Mouse (Mus musculus): Measurements from ENCODE around the gene Glis1. TPM values are rescaled to one million over a fixed set of nuclear protein-coding genes. Genes with fewer than 3 reads are reported as not detected.
A peak's percentile ranks its signal among the peaks of the same experiment; 100 is the strongest.

Gene Glis1
- 5.9 and 8.9 TPM in 2 replicates for polyA plus RNA-seq (2016; fragmentation: Nextera tagmentation; extraction: Ambion mirVana)

GRCm38 (mm10) chr4:107434356-107435237, at the start of gene Glis1:
Gene Glis1 (plus strand): TSS chr4:107434591.
- WGBS = 1% methylated on average over 89 of the region's 112 CpGs

GRCm38 (mm10) chr4:107387038-107387437, 47.4 kb upstream of the Glis1 start:
- H3K27ac ChIP-seq = no peak overlapping the region
- over 99% methylated on average over 4 of the region's 4 CpGs for WGBS
- H3K4me1 ChIP-seq = no peaks in the 10 kb centered on the region
- no peak for ATAC-seq (ENCODE audit: low FRiP score)
- no peaks in the 10 kb centered on the region for H3K9me3 ChIP-seq (replicated peaks)
- H3K4me2 ChIP-seq (replicated peaks) = no peak overlapping the region
- H3K4me3 ChIP-seq = no peak overlapping the region
- no peaks in the 10 kb centered on the region for H3K27me3 ChIP-seq
- H3K9ac ChIP-seq = no peak overlapping the region
- H3K36me3 ChIP-seq = peaks cover 49% of the 10 kb centered on the region

More at GRCm38 (mm10) chr4:107434356-107435237, at the start of gene Glis1:
- H3K9ac ChIP-seq = peak within 1 kb of the TSS; percentile 74
- no peak within 1 kb of the TSS for H3K27ac ChIP-seq
- peaks cover 71% of the 10 kb centered on the region for H3K27me3 ChIP-seq
- peaks cover 16% of the 10 kb centered on the region for H3K4me1 ChIP-seq
- ATAC-seq (ENCODE audit: low FRiP score) = peak; percentile 82
- H3K4me3 ChIP-seq = peak within 1 kb of the TSS; percentile 69
- peak within 1 kb of the TSS; percentile 97 for H3K4me2 ChIP-seq (replicated peaks)
- H3K9me3 ChIP-seq (replicated peaks) = no peaks in the 10 kb centered on the region
- H3K36me3 ChIP-seq = no peaks in the 10 kb centered on the region

- Histone ChIP-seq H3K36me3 (peaks cover 50% of the 10 kb centered on the region), H3K27me3 (no peaks in the 10 kb centered on the region), H3K4me1 (no peaks in the 10 kb centered on the region), H3K4me2 (replicated peaks) (no peak overlapping the region), H3K4me3 (no peak overlapping the region), H3K9ac (no peak overlapping the region), H3K9me3 (replicated peaks) (no peaks in the 10 kb centered on the region), H3K27ac (no peak overlapping the region)
- ATAC-seq (ENCODE audit: low FRiP score) = no peak
- WGBS = 90% methylated on average over 8 of the region's 8 CpGs
Observed at GRCm38 (mm10) chr4:107387465-107387864, 46.9 kb upstream of the Glis1 start.

- Histone ChIP-seq H3K4me2 (replicated peaks) (no peak overlapping the region), H3K4me3 (no peak overlapping the region), H3K27ac (no peak overlapping the region), H3K9ac (no peak overlapping the region), H3K36me3 (peaks cover 45% of the 10 kb centered on the region), H3K4me1 (no peaks in the 10 kb centered on the region), H3K27me3 (no peaks in the 10 kb centered on the region), H3K9me3 (replicated peaks) (no peaks in the 10 kb centered on the region)
- ATAC-seq (ENCODE audit: low FRiP score) = no peak
- 96% methylated on average over 2 of the region's 2 CpGs for WGBS
Observed at GRCm38 (mm10) chr4:107388291-107388690, 46.1 kb upstream of the Glis1 start.

- H3K4me2 ChIP-seq (replicated peaks) = no peak overlapping the region
- 97% methylated on average over 3 of the region's 3 CpGs for WGBS
- H3K4me1 ChIP-seq = no peaks in the 10 kb centered on the region
- no peak overlapping the region for H3K27ac ChIP-seq
- H3K27me3 ChIP-seq = no peaks in the 10 kb centered on the region
- ATAC-seq (ENCODE audit: low FRiP score) = no peak
- H3K4me3 ChIP-seq = no peak overlapping the region
- H3K9me3 ChIP-seq (replicated peaks) = no peaks in the 10 kb centered on the region
- H3K9ac ChIP-seq = no peak overlapping the region
- peaks cover 43% of the 10 kb centered on the region for H3K36me3 ChIP-seq
Observed at GRCm38 (mm10) chr4:107389345-107389744, 45.0 kb upstream of the Glis1 start.

- H3K36me3 ChIP-seq = peaks cover 52% of the 10 kb centered on the region
- no peak overlapping the region for H3K9ac ChIP-seq
- no peak overlapping the region for H3K27ac ChIP-seq
- H3K4me3 ChIP-seq = no peak overlapping the region
- no peaks in the 10 kb centered on the region for H3K4me1 ChIP-seq
- no peak overlapping the region for H3K4me2 ChIP-seq (replicated peaks)
- WGBS = 94% methylated on average over 2 of the region's 2 CpGs
- no peaks in the 10 kb centered on the region for H3K27me3 ChIP-seq
- no peaks in the 10 kb centered on the region for H3K9me3 ChIP-seq (replicated peaks)
- ATAC-seq (ENCODE audit: low FRiP score) = no peak
Observed at GRCm38 (mm10) chr4:107393771-107394170, 40.6 kb upstream of the Glis1 start.

GRCm38 (mm10) chr4:107420202-107420601, 14.2 kb upstream of the Glis1 start:
- no peaks in the 10 kb centered on the region for H3K9me3 ChIP-seq (replicated peaks)
- no peak overlapping the region for H3K4me3 ChIP-seq
- WGBS = 84% methylated on average over 4 of the region's 4 CpGs
- peaks cover 11% of the 10 kb centered on the region for H3K36me3 ChIP-seq
- H3K4me2 ChIP-seq (replicated peaks) = no peak overlapping the region
- H3K4me1 ChIP-seq = peaks cover 4% of the 10 kb centered on the region; the same call in 1 of the 2 replicates
- H3K27ac ChIP-seq = no peak overlapping the region
- ATAC-seq (ENCODE audit: low FRiP score) = no peak
- no peak overlapping the region for H3K9ac ChIP-seq
- H3K27me3 ChIP-seq = peaks cover 3% of the 10 kb centered on the region; the same call in 1 of the 2 replicates

GRCm38 (mm10) chr4:107421711-107422110, 12.7 kb upstream of the Glis1 start:
- H3K27me3 ChIP-seq = peaks cover 6% of the 10 kb centered on the region
- H3K27ac ChIP-seq = no peak overlapping the region
- H3K4me2 ChIP-seq (replicated peaks) = peak overlapping the region; percentile 44
- H3K36me3 ChIP-seq = peaks cover 6% of the 10 kb centered on the region; the same call in 1 of the 2 replicates
- no peak for ATAC-seq (ENCODE audit: low FRiP score)
- H3K9me3 ChIP-seq (replicated peaks) = no peaks in the 10 kb centered on the region
- 2% methylated on average over 14 of the region's 14 CpGs for WGBS
- H3K4me3 ChIP-seq = peak overlapping the region; percentile 13; the same call in 1 of the 2 replicates
- peaks cover 4% of the 10 kb centered on the region; the same call in 1 of the 2 replicates for H3K4me1 ChIP-seq
- H3K9ac ChIP-seq = no peak overlapping the region

- Histone ChIP-seq H3K27me3 (peaks cover 9% of the 10 kb centered on the region), H3K27ac (no peak overlapping the region), H3K9me3 (replicated peaks) (no peaks in the 10 kb centered on the region), H3K4me3 (no peak overlapping the region), H3K9ac (no peak overlapping the region), H3K4me1 (peaks cover 4% of the 10 kb centered on the region; the same call in 1 of the 2 replicates), H3K4me2 (replicated peaks) (no peak overlapping the region), H3K36me3 (peaks cover 6% of the 10 kb centered on the region; the same call in 1 of the 2 replicates)
- WGBS = 20% methylated on average over 6 of the region's 6 CpGs
- ATAC-seq (ENCODE audit: low FRiP score) = no peak
Observed at GRCm38 (mm10) chr4:107422176-107422575, 12.2 kb upstream of the Glis1 start.

- H3K4me1 ChIP-seq = peaks cover 4% of the 10 kb centered on the region; the same call in 1 of the 2 replicates
- H3K4me2 ChIP-seq (replicated peaks) = no peak overlapping the region
- no peak for ATAC-seq (ENCODE audit: low FRiP score)
- peaks cover 14% of the 10 kb centered on the region for H3K27me3 ChIP-seq
- H3K4me3 ChIP-seq = no peak overlapping the region
- H3K9me3 ChIP-seq (replicated peaks) = no peaks in the 10 kb centered on the region
- no peaks in the 10 kb centered on the region for H3K36me3 ChIP-seq
- no peak overlapping the region for H3K9ac ChIP-seq
- WGBS = 93% methylated on average over 12 of the region's 12 CpGs
- H3K27ac ChIP-seq = no peak overlapping the region
Observed at GRCm38 (mm10) chr4:107425616-107426015, 8.8 kb upstream of the Glis1 start.

- WGBS = 83% methylated on average over 9 of the region's 9 CpGs
- peaks cover 2% of the 10 kb centered on the region; the same call in 1 of the 2 replicates for H3K4me1 ChIP-seq
- ATAC-seq (ENCODE audit: low FRiP score) = no peak
Observed at GRCm38 (mm10) chr4:107426631-107427030, 7.8 kb upstream of the Glis1 start.

GRCm38 (mm10) chr4:107432717-107433116, 1.7 kb upstream of the Glis1 start:
- peaks cover 54% of the 10 kb centered on the region for H3K27me3 ChIP-seq
- ATAC-seq (ENCODE audit: low FRiP score) = no peak
- 80% methylated on average over 5 of the region's 5 CpGs for WGBS

More at GRCm38 (mm10) chr4:107426631-107427030, 7.8 kb upstream of the Glis1 start:
- Histone ChIP-seq H3K27me3 (peaks cover 11% of the 10 kb centered on the region; the same call in 1 of the 2 replicates), H3K9me3 (replicated peaks) (no peaks in the 10 kb centered on the region), H3K4me2 (replicated peaks) (no peak overlapping the region), H3K4me3 (no peak overlapping the region), H3K27ac (no peak overlapping the region), H3K9ac (no peak overlapping the region), H3K36me3 (no peaks in the 10 kb centered on the region)

More at GRCm38 (mm10) chr4:107432717-107433116, 1.7 kb upstream of the Glis1 start:
- H3K27ac ChIP-seq = no peak overlapping the region
- no peaks in the 10 kb centered on the region for H3K36me3 ChIP-seq
- H3K4me2 ChIP-seq (replicated peaks) = no peak overlapping the region
- no peaks in the 10 kb centered on the region for H3K9me3 ChIP-seq (replicated peaks)
- H3K4me3 ChIP-seq = no peak overlapping the region
- peaks cover 16% of the 10 kb centered on the region for H3K4me1 ChIP-seq
- no peak overlapping the region for H3K9ac ChIP-seq

All from hindbrain, embryonic 12.5 days (tissue).